Mouse (Mus musculus) small intestine, adult 2 months (tissue): ENCODE measurements around the gene Wwc2. TPM values are rescaled to one million over a fixed set of nuclear protein-coding genes. Genes with fewer than 3 reads are reported as not detected.

Experiments
- H3K27ac ChIP-seq: fragments of 200-500 bp; 2 replicates; pipeline ENCODE4 v1.5.1; 2012; ENCODE audit warnings: low read depth, low read length, control low read depth, inconsistent platforms; ENCODE audit not compliant: insufficient read depth
- H3K27me3 ChIP-seq: fragments of 200-500 bp; 2 replicates; pipeline ENCODE4 v1.6.1; 2012; ENCODE audit warnings: mild to moderate bottlenecking, moderate library complexity, low read length, inconsistent platforms; ENCODE audit not compliant: control insufficient read depth, insufficient read depth
- H3K36me3 ChIP-seq: fragments of 200-500 bp; 2 replicates; pipeline ENCODE4 v1.6.1; 2012; ENCODE audit warnings: mild to moderate bottlenecking, low read length, control low read depth, inconsistent platforms; ENCODE audit not compliant: control insufficient read depth, insufficient read depth
- H3K4me1 ChIP-seq: fragments of 200-500 bp; 2 replicates; pipeline ENCODE4 v1.6.1; 2012; ENCODE audit warnings: low read length, inconsistent platforms, mixed read lengths; ENCODE audit not compliant: control insufficient read depth, insufficient read depth, insufficient read length
- H3K4me3 ChIP-seq: fragments of 200-500 bp; 2 replicates; pipeline ENCODE4 v1.5.1; 2012; ENCODE audit warnings: low read depth, mild to moderate bottlenecking, control low read depth, inconsistent platforms, low read length, moderate library complexity
- CTCF ChIP-seq: fragments of 200-500 bp; IDR thresholded peaks from 2 replicates; pipeline ENCODE4 v1.5.1; 2012; ENCODE audit warnings: low read depth, mild to moderate bottlenecking, control low read depth, inconsistent platforms, low read length, moderate library complexity, mixed read lengths; ENCODE audit not compliant: insufficient replicate concordance, insufficient read length; ENCODE audit errors: extremely low read depth
- POLR2A ChIP-seq: fragments of 200-500 bp; IDR thresholded peaks from 2 replicates; pipeline ENCODE4 v1.6.1; 2012; ENCODE audit warnings: low read depth, mild to moderate bottlenecking, control low read depth, inconsistent platforms, low read length, moderate library complexity
- WGBS: fragments of 180-500 bp; shearing (Covaris S2); methylation state at CpG from one replicate; pipeline ENCODE4 v1.1.7; 2018; 5-methylcytosine and 5-hydroxymethylcytosine counted together
- polyA plus RNA-seq: library from polyadenylated mRNA; depleted of rRNA; stranded (reverse); fragments of >200 nt; gene quantifications from 2 replicates; pipeline ENCODE4 v1.2.3, GENCODE M21; 2012

The Wwc2 gene
- polyA plus RNA-seq, 1 experiment = 1.9 TPM

GRCm38 (mm10) chr8:47904004-47904403, 86.7 kb downstream of the Wwc2 start:
- Histone ChIP-seq H3K4me1 (no peaks in the 10 kb centered on the region), H3K36me3 (no peaks in the 10 kb centered on the region), H3K4me3 (no peak overlapping the region), H3K27me3 (no peaks in the 10 kb centered on the region; the same call in 1 of the 2 replicates), H3K27ac (no peak overlapping the region)
- 77% methylated on average over 7 of the region's 7 CpGs for WGBS
- TF ChIP-seq CTCF (no peak), POLR2A (no peak)

- 73% methylated on average over 3 of the region's 3 CpGs for WGBS
- Histone ChIP-seq H3K27ac (no peak overlapping the region), H3K4me1 (no peaks in the 10 kb centered on the region), H3K36me3 (no peaks in the 10 kb centered on the region), H3K27me3 (no peaks in the 10 kb centered on the region; the same call in 1 of the 2 replicates), H3K4me3 (no peak overlapping the region)
- TF ChIP-seq CTCF = no peak
- no peak for TF ChIP-seq POLR2A
These were observed 88.0 kb downstream of the Wwc2 start for GRCm38 (mm10) chr8:47902704-47903103.

GRCm38 (mm10) chr8:47900361-47900760, 90.4 kb downstream of the Wwc2 start:
- WGBS = 83% methylated on average over 9 of the region's 9 CpGs
- H3K36me3 ChIP-seq = no peaks in the 10 kb centered on the region
- no peak overlapping the region for H3K27ac ChIP-seq
- no peaks in the 10 kb centered on the region; the same call in 1 of the 2 replicates for H3K27me3 ChIP-seq
- H3K4me1 ChIP-seq = no peaks in the 10 kb centered on the region
- H3K4me3 ChIP-seq = no peak overlapping the region
- no peak for TF ChIP-seq POLR2A
- TF ChIP-seq CTCF = no peak

- no peak for TF ChIP-seq POLR2A
- no peak for TF ChIP-seq CTCF
- H3K27ac ChIP-seq = no peak overlapping the region
- H3K27me3 ChIP-seq = no peaks in the 10 kb centered on the region
- H3K4me3 ChIP-seq = no peak overlapping the region
- no peaks in the 10 kb centered on the region for H3K36me3 ChIP-seq
- H3K4me1 ChIP-seq = no peaks in the 10 kb centered on the region
- WGBS = 92% methylated on average over 3 of the region's 3 CpGs
These were observed 90.8 kb downstream of the Wwc2 start for GRCm38 (mm10) chr8:47899891-47900290.

GRCm38 (mm10) chr8:47892419-47892818, 98.3 kb downstream of the Wwc2 start:
- H3K36me3 ChIP-seq = no peaks in the 10 kb centered on the region
- no peak overlapping the region for H3K27ac ChIP-seq
- no peak overlapping the region for H3K4me3 ChIP-seq
- TF ChIP-seq POLR2A = no peak
- no peak for TF ChIP-seq CTCF
- no peaks in the 10 kb centered on the region for H3K4me1 ChIP-seq
- 84% methylated on average over 3 of the region's 3 CpGs for WGBS
- no peaks in the 10 kb centered on the region for H3K27me3 ChIP-seq

GRCm38 (mm10) chr8:47891641-47892040, 99.1 kb downstream of the Wwc2 start:
- H3K4me3 ChIP-seq = no peak overlapping the region
- no peaks in the 10 kb centered on the region for H3K4me1 ChIP-seq
- H3K27me3 ChIP-seq = no peaks in the 10 kb centered on the region
- H3K27ac ChIP-seq = no peak overlapping the region
- whole genome bisulfite sequencing = 84% methylated on average over 13 of the region's 13 CpGs
- no peaks in the 10 kb centered on the region for H3K36me3 ChIP-seq
- TF ChIP-seq POLR2A = no peak
- no peak for TF ChIP-seq CTCF

- TF ChIP-seq POLR2A (no peak), CTCF (no peak)
- H3K36me3 ChIP-seq = no peaks in the 10 kb centered on the region
- no peak overlapping the region for H3K4me3 ChIP-seq
- WGBS = 89% methylated on average over 13 of the region's 13 CpGs
- no peak overlapping the region for H3K27ac ChIP-seq
- H3K27me3 ChIP-seq = no peaks in the 10 kb centered on the region
- no peaks in the 10 kb centered on the region for H3K4me1 ChIP-seq
These were observed 99.9 kb downstream of the Wwc2 start for GRCm38 (mm10) chr8:47890814-47891210.
